Mouse (Mus musculus): Measurements from ENCODE around the gene Grap2. TPM values are rescaled to one million over a fixed set of nuclear protein-coding genes. Genes with fewer than 3 reads are reported as not detected.

The Grap2 gene
- polyA plus RNA-seq (2014; fragmentation: Nextera tagmentation; extraction: Ambion mirVana), result 0.84 and 1.3 TPM in 2 replicates

GRCm38 (mm10) chr15:80572291-80572690 is at the start of gene Grap2:
Grap2 (plus strand) TSS chr15:80572594.
- no peak within 1 kb of the TSS for H3K4me3 ChIP-seq (ENCODE audit: low read length)
- H3K4me1 ChIP-seq (ENCODE audit: control insufficient read depth, insufficient read depth, low read length), result no peaks in the 10 kb centered on the region
- H3K9ac ChIP-seq (ENCODE audit: low read depth, low read length), result no peak within 1 kb of the TSS
- no peak for ATAC-seq (ENCODE audit: low FRiP score, low TSS enrichment)
- no peaks in the 10 kb centered on the region for H3K9me3 ChIP-seq (ENCODE audit: control insufficient read depth, low read length)
- H3K27me3 ChIP-seq (ENCODE audit: control insufficient read depth, insufficient read depth, low read length), result peaks cover 6% of the 10 kb centered on the region; the same call in 1 of the 2 replicates
- WGBS, result 72% methylated on average over 12 of the region's 12 CpGs
- no peak within 1 kb of the TSS for H3K4me2 ChIP-seq (replicated peaks; ENCODE audit: low read depth, low read length)
- no peak within 1 kb of the TSS for H3K27ac ChIP-seq (ENCODE audit: low read depth, low read length)
- H3K36me3 ChIP-seq (ENCODE audit: control insufficient read depth, insufficient read depth, low read length), result no peaks in the 10 kb centered on the region

GRCm38 (mm10) chr15:80529955-80530869 is 42.2 kb upstream of the Grap2 start:
- ATAC-seq (ENCODE audit: low FRiP score, low TSS enrichment), result no peak
- no peaks in the 10 kb centered on the region for H3K27me3 ChIP-seq (ENCODE audit: control insufficient read depth, insufficient read depth, low read length)
- H3K4me1 ChIP-seq (ENCODE audit: control insufficient read depth, insufficient read depth, low read length), result no peaks in the 10 kb centered on the region
- H3K9ac ChIP-seq (ENCODE audit: low read depth, low read length), result no peak overlapping the region
- no peaks in the 10 kb centered on the region for H3K36me3 ChIP-seq (ENCODE audit: control insufficient read depth, insufficient read depth, low read length)
- no peak overlapping the region for H3K4me2 ChIP-seq (replicated peaks; ENCODE audit: low read depth, low read length)
- no peaks in the 10 kb centered on the region for H3K9me3 ChIP-seq (ENCODE audit: control insufficient read depth, low read length)
- no peak overlapping the region for H3K4me3 ChIP-seq (ENCODE audit: low read length)
- H3K27ac ChIP-seq (ENCODE audit: low read depth, low read length), result no peak overlapping the region
- WGBS, result 45% methylated on average over 20 of the region's 20 CpGs

- no peaks in the 10 kb centered on the region for H3K9me3 ChIP-seq (ENCODE audit: control insufficient read depth, low read length)
- ATAC-seq (ENCODE audit: low FRiP score, low TSS enrichment), result no peak
- H3K27ac ChIP-seq (ENCODE audit: low read depth, low read length), result no peak overlapping the region
- H3K36me3 ChIP-seq (ENCODE audit: control insufficient read depth, insufficient read depth, low read length), result no peaks in the 10 kb centered on the region
- H3K4me2 ChIP-seq (replicated peaks; ENCODE audit: low read depth, low read length), result no peak overlapping the region
- no peaks in the 10 kb centered on the region for H3K27me3 ChIP-seq (ENCODE audit: control insufficient read depth, insufficient read depth, low read length)
- H3K9ac ChIP-seq (ENCODE audit: low read depth, low read length), result no peak overlapping the region
- no peaks in the 10 kb centered on the region for H3K4me1 ChIP-seq (ENCODE audit: control insufficient read depth, insufficient read depth, low read length)
- H3K4me3 ChIP-seq (ENCODE audit: low read length), result no peak overlapping the region
- WGBS, result 79% methylated on average over 9 of the region's 9 CpGs
Measured at GRCm38 (mm10) chr15:80531026-80531425, 41.4 kb upstream of the Grap2 start.

- 76% methylated on average over 8 of the region's 8 CpGs for WGBS
- Histone ChIP-seq H3K9me3 (ENCODE audit: control insufficient read depth, low read length) (no peaks in the 10 kb centered on the region), H3K4me3 (ENCODE audit: low read length) (no peak overlapping the region), H3K27me3 (ENCODE audit: control insufficient read depth, insufficient read depth, low read length) (no peaks in the 10 kb centered on the region), H3K9ac (ENCODE audit: low read depth, low read length) (no peak overlapping the region), H3K4me1 (ENCODE audit: control insufficient read depth, insufficient read depth, low read length) (no peaks in the 10 kb centered on the region), H3K36me3 (ENCODE audit: control insufficient read depth, insufficient read depth, low read length) (no peaks in the 10 kb centered on the region), H3K4me2 (replicated peaks; ENCODE audit: low read depth, low read length) (no peak overlapping the region), H3K27ac (ENCODE audit: low read depth, low read length) (no peak overlapping the region)
- no peak for ATAC-seq (ENCODE audit: low FRiP score, low TSS enrichment)
Measured at GRCm38 (mm10) chr15:80532281-80533072, 39.9 kb upstream of the Grap2 start.

GRCm38 (mm10) chr15:80533274-80533673 is 39.1 kb upstream of the Grap2 start:
- Histone ChIP-seq H3K9ac (ENCODE audit: low read depth, low read length) (no peak overlapping the region), H3K4me3 (ENCODE audit: low read length) (no peak overlapping the region), H3K9me3 (ENCODE audit: control insufficient read depth, low read length) (no peaks in the 10 kb centered on the region), H3K4me1 (ENCODE audit: control insufficient read depth, insufficient read depth, low read length) (no peaks in the 10 kb centered on the region), H3K27ac (ENCODE audit: low read depth, low read length) (no peak overlapping the region), H3K36me3 (ENCODE audit: control insufficient read depth, insufficient read depth, low read length) (no peaks in the 10 kb centered on the region), H3K27me3 (ENCODE audit: control insufficient read depth, insufficient read depth, low read length) (no peaks in the 10 kb centered on the region), H3K4me2 (replicated peaks; ENCODE audit: low read depth, low read length) (no peak overlapping the region)
- 50% methylated on average over 6 of the region's 6 CpGs for WGBS
- ATAC-seq (ENCODE audit: low FRiP score, low TSS enrichment), result no peak

- no peak for ATAC-seq (ENCODE audit: low FRiP score, low TSS enrichment)
- WGBS, result 46% methylated on average over 2 of the region's 2 CpGs
- no peaks in the 10 kb centered on the region for H3K4me1 ChIP-seq (ENCODE audit: control insufficient read depth, insufficient read depth, low read length)
- H3K9ac ChIP-seq (ENCODE audit: low read depth, low read length), result no peak overlapping the region
- H3K36me3 ChIP-seq (ENCODE audit: control insufficient read depth, insufficient read depth, low read length), result no peaks in the 10 kb centered on the region
- H3K4me2 ChIP-seq (replicated peaks; ENCODE audit: low read depth, low read length), result no peak overlapping the region
- no peaks in the 10 kb centered on the region for H3K9me3 ChIP-seq (ENCODE audit: control insufficient read depth, low read length)
- H3K4me3 ChIP-seq (ENCODE audit: low read length), result no peak overlapping the region
- H3K27me3 ChIP-seq (ENCODE audit: control insufficient read depth, insufficient read depth, low read length), result no peaks in the 10 kb centered on the region
- H3K27ac ChIP-seq (ENCODE audit: low read depth, low read length), result no peak overlapping the region
Measured at GRCm38 (mm10) chr15:80536051-80536450, 36.3 kb upstream of the Grap2 start.

- WGBS, result 85% methylated on average over 2 of the region's 2 CpGs
Measured at GRCm38 (mm10) chr15:80538075-80538474, 34.3 kb upstream of the Grap2 start.

GRCm38 (mm10) chr15:80538671-80539340 is 33.6 kb upstream of the Grap2 start:
- no peak for ATAC-seq (ENCODE audit: low FRiP score, low TSS enrichment)
- H3K9ac ChIP-seq (ENCODE audit: low read depth, low read length), result no peak overlapping the region
- no peaks in the 10 kb centered on the region for H3K4me1 ChIP-seq (ENCODE audit: control insufficient read depth, insufficient read depth, low read length)
- no peak overlapping the region for H3K4me3 ChIP-seq (ENCODE audit: low read length)
- no peaks in the 10 kb centered on the region for H3K9me3 ChIP-seq (ENCODE audit: control insufficient read depth, low read length)
- H3K27me3 ChIP-seq (ENCODE audit: control insufficient read depth, insufficient read depth, low read length), result no peaks in the 10 kb centered on the region
- H3K36me3 ChIP-seq (ENCODE audit: control insufficient read depth, insufficient read depth, low read length), result no peaks in the 10 kb centered on the region
- 81% methylated on average over 7 of the region's 7 CpGs for WGBS
- H3K4me2 ChIP-seq (replicated peaks; ENCODE audit: low read depth, low read length), result no peak overlapping the region
- no peak overlapping the region for H3K27ac ChIP-seq (ENCODE audit: low read depth, low read length)

More at GRCm38 (mm10) chr15:80538075-80538474, 34.3 kb upstream of the Grap2 start:
- Histone ChIP-seq H3K4me3 (ENCODE audit: low read length) (no peak overlapping the region), H3K4me2 (replicated peaks; ENCODE audit: low read depth, low read length) (no peak overlapping the region), H3K36me3 (ENCODE audit: control insufficient read depth, insufficient read depth, low read length) (no peaks in the 10 kb centered on the region), H3K9me3 (ENCODE audit: control insufficient read depth, low read length) (no peaks in the 10 kb centered on the region), H3K27ac (ENCODE audit: low read depth, low read length) (no peak overlapping the region), H3K27me3 (ENCODE audit: control insufficient read depth, insufficient read depth, low read length) (no peaks in the 10 kb centered on the region), H3K4me1 (ENCODE audit: control insufficient read depth, insufficient read depth, low read length) (no peaks in the 10 kb centered on the region), H3K9ac (ENCODE audit: low read depth, low read length) (no peak overlapping the region)
- ATAC-seq (ENCODE audit: low FRiP score, low TSS enrichment), result no peak

Measured in kidney, embryonic 14.5 days (tissue).